Mouse (Mus musculus) stomach, postnatal 0 days (tissue): ENCODE measurements around the gene Gfod1.
A peak's percentile ranks its signal among the peaks of the same experiment; 100 is the strongest.

Experiments used
- CTCF ChIP-seq: IDR thresholded peaks from 2 replicates; pipeline ENCODE4 v1.5.1; 2016; ENCODE audit warnings: antibody characterized with exemption, low read depth, mild to moderate bottlenecking, moderate library complexity
- EP300 ChIP-seq: optimal IDR thresholded peaks from 2 replicates; pipeline ENCODE3; 2016; ENCODE audit warnings: antibody characterized with exemption

DNA sequence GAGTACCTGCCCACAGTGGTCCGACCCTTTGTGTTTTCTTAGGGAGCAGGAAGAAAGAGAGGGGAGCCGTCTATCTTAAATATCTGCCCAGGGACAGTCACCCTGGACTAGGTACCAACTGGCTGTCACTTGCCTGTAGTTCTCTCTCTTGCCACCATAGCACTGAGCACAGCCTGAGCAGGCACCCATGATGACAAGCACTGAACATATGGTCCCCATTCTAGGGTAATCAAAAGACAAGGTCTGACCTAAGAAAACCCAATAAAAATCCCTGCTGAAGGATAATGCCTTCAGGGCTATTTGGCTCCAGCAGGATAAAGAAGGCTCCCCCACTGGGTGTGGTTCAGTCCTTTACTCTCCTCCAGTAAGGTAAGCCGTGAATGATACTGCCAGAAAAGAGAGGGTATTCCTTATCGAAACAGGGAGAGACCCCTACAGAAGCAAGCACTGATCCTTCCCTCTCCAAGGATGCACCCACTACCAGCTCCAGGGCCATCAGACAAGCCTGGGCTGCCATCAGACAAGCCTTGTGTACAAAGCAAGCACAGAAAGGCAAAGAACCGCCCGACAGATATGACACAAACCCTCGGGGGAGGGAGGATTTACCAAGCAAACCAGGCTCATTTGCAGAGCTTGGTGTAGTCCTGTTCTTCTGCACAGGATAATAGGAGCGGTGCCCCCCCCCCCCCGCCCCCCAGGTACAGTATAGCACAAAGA lies 68.9 kb downstream of the Gfod1 start:
- TF ChIP-seq EP300 = no peak
- TF ChIP-seq CTCF = 0 out of 2 replicates have a peak, but pooled peaks have one; percentile 6
